Mouse (Mus musculus): ENCODE data around the gene L2hgdh. TPM values are rescaled to one million over a fixed set of nuclear protein-coding genes. Genes with fewer than 3 reads are reported as not detected.

Gene L2hgdh
- total and polyA plus RNA-seq, 3 experiments: 2.2 to 21.2 (median 10.1) TPM

- no peak for DNase-seq (ENCODE audit: low spot score)
- no peaks in the 10 kb centered on the region for H3K9me3 ChIP-seq (replicated peaks)
- no peaks in the 10 kb centered on the region for H3K27me3 ChIP-seq (ENCODE audit: insufficient read depth, low read length)
- peaks cover 73% of the 10 kb centered on the region for H3K36me3 ChIP-seq (replicated peaks)
- no peak for ATAC-seq (ENCODE audit: extremely low read depth, insufficient number of reproducible peaks, low FRiP score, poor library complexity, severe bottlenecking)
- H3K4me3 ChIP-seq (ENCODE audit: low read depth, low read length): no peak overlapping the region
- peaks cover 8% of the 10 kb centered on the region for H3K4me1 ChIP-seq (ENCODE audit: insufficient read depth, low read depth, low read length)
- TF ChIP-seq TAL1 (conservative IDR thresholded peaks at IDR 0.05; ENCODE audit: low read depth, low read length) (no peak), POLR2AphosphoS5 (IDR thresholded peaks at IDR 0.05; ENCODE audit: insufficient replicate concordance, low read depth, low read length) (no peak), CTCF (IDR thresholded peaks at IDR 0.05; ENCODE audit: low read depth, low read length) (no peak), GATA1 (IDR thresholded peaks at IDR 0.05; ENCODE audit: borderline replicate concordance, low read length) (no peak), GATA2 (IDR thresholded peaks at IDR 0.05; ENCODE audit: borderline replicate concordance, low read depth, low read length) (no peak)
Measured at GRCm38 (mm10) chr12:69644877-69645276, 79.8 kb downstream of the L2hgdh start.

GRCm38 (mm10) chr12:69642877-69643276 lies 81.8 kb downstream of the L2hgdh start:
- DNase-seq (ENCODE audit: low spot score) (no peak), ATAC-seq (ENCODE audit: extremely low read depth, insufficient number of reproducible peaks, low FRiP score, poor library complexity, severe bottlenecking) (no peak)
- H3K36me3 ChIP-seq (replicated peaks): peaks cover 72% of the 10 kb centered on the region
- no peak overlapping the region for H3K4me3 ChIP-seq (ENCODE audit: low read depth, low read length)
- H3K4me1 ChIP-seq (ENCODE audit: insufficient read depth, low read depth, low read length): peaks cover 4% of the 10 kb centered on the region; the same call in 1 of the 2 replicates
- no peaks in the 10 kb centered on the region for H3K9me3 ChIP-seq (replicated peaks)
- H3K27me3 ChIP-seq (ENCODE audit: insufficient read depth, low read length): no peaks in the 10 kb centered on the region
- TF ChIP-seq GATA2 (IDR thresholded peaks at IDR 0.05; ENCODE audit: borderline replicate concordance, low read depth, low read length): no peak
- no peak for TF ChIP-seq TAL1 (conservative IDR thresholded peaks at IDR 0.05; ENCODE audit: low read depth, low read length)
- no peak for TF ChIP-seq CTCF (IDR thresholded peaks at IDR 0.05; ENCODE audit: low read depth, low read length)
- TF ChIP-seq POLR2AphosphoS5 (IDR thresholded peaks at IDR 0.05; ENCODE audit: insufficient replicate concordance, low read depth, low read length): no peak
- TF ChIP-seq GATA1 (IDR thresholded peaks at IDR 0.05; ENCODE audit: borderline replicate concordance, low read length): no peak

Other genes starting within 250 kb of the L2hgdh start
- gene Vcpkmt, start 141.8 kb downstream of the L2hgdh start, total RNA-seq (2014; fragmentation: Nextera tagmentation): 49.4 and 51.7 TPM in 2 replicates
- gene Vcpkmt, start 141.8 kb downstream of the L2hgdh start, total RNA-seq (2017): 34.8 and 35.8 TPM in 2 replicates
- 24.3 and 25.7 TPM in 2 replicates for gene Vcpkmt, start 141.8 kb downstream of the L2hgdh start, polyA plus RNA-seq (2012)
- gene Sos2, start 43.0 kb downstream of the L2hgdh start, total RNA-seq (2014; fragmentation: Nextera tagmentation): 123 and 151 TPM in 2 replicates
- 33.7 and 39.9 TPM in 2 replicates for gene Sos2, start 43.0 kb downstream of the L2hgdh start, total RNA-seq (2017)
- gene Sos2, start 43.0 kb downstream of the L2hgdh start, polyA plus RNA-seq (2012): 9.7 and 11.6 TPM in 2 replicates
- gene Atp5s, start 77 bp upstream of the L2hgdh start, total RNA-seq (2014; fragmentation: Nextera tagmentation): 66.9 and 83.2 TPM in 2 replicates
- gene Atp5s, start 77 bp upstream of the L2hgdh start, total RNA-seq (2017): 15.9 and 19.6 TPM in 2 replicates
- 8.2 and 12.1 TPM in 2 replicates for gene Atp5s, start 77 bp upstream of the L2hgdh start, polyA plus RNA-seq (2012)
- not detected in 2 replicates for gene Cdkl1, start 66.4 kb upstream of the L2hgdh start, total RNA-seq (2014; fragmentation: Nextera tagmentation)
- 0.70 TPM in 1 of 2 replicates, not detected in the other for gene Cdkl1, start 66.4 kb upstream of the L2hgdh start, total RNA-seq (2017)
- gene Cdkl1, start 66.4 kb upstream of the L2hgdh start, polyA plus RNA-seq (2012): not detected in 2 replicates
- 2.7 and 2.8 TPM in 2 replicates for gene Atl1, start 167.7 kb upstream of the L2hgdh start, total RNA-seq (2014; fragmentation: Nextera tagmentation)
- gene Atl1, start 167.7 kb upstream of the L2hgdh start, total RNA-seq (2017): 1.3 and 1.6 TPM in 2 replicates
- 0.51 and 0.55 TPM in 2 replicates for gene Atl1, start 167.7 kb upstream of the L2hgdh start, polyA plus RNA-seq (2012)
- 36.4 and 39.4 TPM in 2 replicates for gene Map4k5, start 168.3 kb upstream of the L2hgdh start, total RNA-seq (2014; fragmentation: Nextera tagmentation)
- 33.9 and 34.8 TPM in 2 replicates for gene Map4k5, start 168.3 kb upstream of the L2hgdh start, total RNA-seq (2017)
- 4.7 and 5.5 TPM in 2 replicates for gene Map4k5, start 168.3 kb upstream of the L2hgdh start, polyA plus RNA-seq (2012)

Data from G1E (cell line).